Mouse (Mus musculus): ENCODE results near the gene Tspan5. TPM values are rescaled to one million over a fixed set of nuclear protein-coding genes. Genes with fewer than 3 reads are reported as not detected.

Tspan5 gene
- polyA plus RNA-seq, 1 experiment = 3.9 TPM

DNA sequence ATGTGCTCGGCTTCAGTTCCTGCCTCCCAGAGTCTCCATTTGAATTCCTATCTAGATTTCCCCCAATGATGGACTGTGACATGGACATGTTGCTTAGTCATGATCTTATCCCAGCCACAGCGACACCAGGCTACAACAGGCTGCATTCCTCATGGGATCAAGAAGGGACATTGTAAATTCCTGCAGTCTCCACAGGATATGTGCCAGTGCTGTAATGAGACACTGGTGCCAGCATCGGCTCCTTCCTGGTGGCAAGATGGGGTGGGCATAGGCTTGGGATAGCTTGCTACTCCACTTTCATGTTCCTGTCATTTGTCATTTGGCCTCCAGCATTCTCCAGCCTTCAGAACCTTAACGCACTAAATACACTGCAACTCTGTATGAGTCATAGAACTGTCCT is 175.0 kb downstream of the Tspan5 start:
- Histone ChIP-seq H3K4me3 (ENCODE audit: extremely low read depth, insufficient read depth, insufficient read length) (no peak overlapping the region), H3K36me3 (ENCODE audit: control insufficient read depth, insufficient read depth, low read length) (no peaks in the 10 kb centered on the region), H3K4me1 (ENCODE audit: control insufficient read depth, insufficient read depth, insufficient read length) (no peaks in the 10 kb centered on the region), H3K27ac (ENCODE audit: insufficient read depth, low read length) (no peak overlapping the region), H3K27me3 (ENCODE audit: control insufficient read depth, insufficient read depth, low read length) (no peaks in the 10 kb centered on the region)
- 85% methylated on average over 4 of the region's 4 CpGs for WGBS
- DNase-seq (ENCODE audit: low read depth in 1 of 2, low spot score in 2 of 2) = no peak
- TF ChIP-seq CTCF (IDR thresholded peaks at IDR 0.05; ENCODE audit: extremely low read depth, insufficient read depth, insufficient read length, insufficient replicate concordance) (no peak), POLR2A (IDR thresholded peaks at IDR 0.05; ENCODE audit: low read depth, low read length) (no peak)

- DNase-seq (ENCODE audit: low read depth in 1 of 2, low spot score in 2 of 2) = no peak
- no peaks in the 10 kb centered on the region for H3K36me3 ChIP-seq (ENCODE audit: control insufficient read depth, insufficient read depth, low read length)
These were observed 176.2 kb downstream of the Tspan5 start for GRCm38 (mm10) chr3:138918241-138918640.

GRCm38 (mm10) chr3:138926161-138926560 is 184.2 kb downstream of the Tspan5 start:
- H3K4me3 ChIP-seq (ENCODE audit: extremely low read depth, insufficient read depth, insufficient read length) = no peak overlapping the region
- WGBS = 94% methylated on average over 8 of the region's 8 CpGs
- H3K4me1 ChIP-seq (ENCODE audit: control insufficient read depth, insufficient read depth, insufficient read length) = no peaks in the 10 kb centered on the region
- H3K27ac ChIP-seq (ENCODE audit: insufficient read depth, low read length) = no peak overlapping the region
- H3K27me3 ChIP-seq (ENCODE audit: control insufficient read depth, insufficient read depth, low read length) = no peaks in the 10 kb centered on the region
- TF ChIP-seq POLR2A (IDR thresholded peaks at IDR 0.05; ENCODE audit: low read depth, low read length) (no peak), CTCF (IDR thresholded peaks at IDR 0.05; ENCODE audit: extremely low read depth, insufficient read depth, insufficient read length, insufficient replicate concordance) (no peak)
- peaks cover 15% of the 10 kb centered on the region for H3K36me3 ChIP-seq (ENCODE audit: control insufficient read depth, insufficient read depth, low read length)
- no peak for DNase-seq (ENCODE audit: low read depth in 1 of 2, low spot score in 2 of 2)

More at GRCm38 (mm10) chr3:138918241-138918640, 176.2 kb downstream of the Tspan5 start:
- H3K27me3 ChIP-seq (ENCODE audit: control insufficient read depth, insufficient read depth, low read length) = no peaks in the 10 kb centered on the region
- no peak for TF ChIP-seq POLR2A (IDR thresholded peaks at IDR 0.05; ENCODE audit: low read depth, low read length)
- no peak for TF ChIP-seq CTCF (IDR thresholded peaks at IDR 0.05; ENCODE audit: extremely low read depth, insufficient read depth, insufficient read length, insufficient replicate concordance)
- no peak overlapping the region for H3K27ac ChIP-seq (ENCODE audit: insufficient read depth, low read length)
- WGBS = 94% methylated on average over 4 of the region's 4 CpGs
- no peaks in the 10 kb centered on the region for H3K4me1 ChIP-seq (ENCODE audit: control insufficient read depth, insufficient read depth, insufficient read length)
- H3K4me3 ChIP-seq (ENCODE audit: extremely low read depth, insufficient read depth, insufficient read length) = no peak overlapping the region

- 89% methylated on average over 4 of the region's 4 CpGs for WGBS
- Histone ChIP-seq H3K4me1 (ENCODE audit: control insufficient read depth, insufficient read depth, insufficient read length) (no peaks in the 10 kb centered on the region), H3K27ac (ENCODE audit: insufficient read depth, low read length) (no peak overlapping the region), H3K4me3 (ENCODE audit: extremely low read depth, insufficient read depth, insufficient read length) (no peak overlapping the region), H3K27me3 (ENCODE audit: control insufficient read depth, insufficient read depth, low read length) (no peaks in the 10 kb centered on the region), H3K36me3 (ENCODE audit: control insufficient read depth, insufficient read depth, low read length) (peaks cover 15% of the 10 kb centered on the region)
- no peak for TF ChIP-seq POLR2A (IDR thresholded peaks at IDR 0.05; ENCODE audit: low read depth, low read length)
- DNase-seq (ENCODE audit: low read depth in 1 of 2, low spot score in 2 of 2) = no peak
These were observed 185.4 kb downstream of the Tspan5 start for GRCm38 (mm10) chr3:138927437-138927836.

DNA sequence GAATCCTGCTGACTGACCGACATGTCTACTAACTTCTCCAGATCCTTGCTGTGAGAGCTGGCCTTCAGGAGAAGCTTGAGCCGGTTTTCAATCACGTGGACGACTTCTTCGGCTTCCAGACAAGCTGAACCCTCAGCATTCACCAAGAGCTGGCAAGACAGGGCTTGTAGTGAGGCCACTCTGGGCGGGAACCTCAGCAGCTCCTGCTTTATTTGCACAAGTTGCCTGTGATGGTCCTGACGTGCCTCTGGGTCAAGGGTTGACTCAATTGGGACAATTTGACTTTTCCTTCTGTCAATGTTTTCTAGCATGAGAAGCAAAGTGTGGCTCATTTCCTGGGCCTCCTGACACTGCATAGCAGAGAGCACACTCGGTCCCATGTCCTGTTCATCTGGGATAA is 194.8 kb downstream of the Tspan5 start:
- TF ChIP-seq CTCF (IDR thresholded peaks at IDR 0.05; ENCODE audit: extremely low read depth, insufficient read depth, insufficient read length, insufficient replicate concordance) (no peak), POLR2A (IDR thresholded peaks at IDR 0.05; ENCODE audit: low read depth, low read length) (no peak)
- WGBS = 93% methylated on average over 8 of the region's 8 CpGs
- H3K4me3 ChIP-seq (ENCODE audit: extremely low read depth, insufficient read depth, insufficient read length) = no peak overlapping the region
- peaks cover 22% of the 10 kb centered on the region for H3K36me3 ChIP-seq (ENCODE audit: control insufficient read depth, insufficient read depth, low read length)
- H3K4me1 ChIP-seq (ENCODE audit: control insufficient read depth, insufficient read depth, insufficient read length) = no peaks in the 10 kb centered on the region
- no peaks in the 10 kb centered on the region for H3K27me3 ChIP-seq (ENCODE audit: control insufficient read depth, insufficient read depth, low read length)
- no peak overlapping the region for H3K27ac ChIP-seq (ENCODE audit: insufficient read depth, low read length)
- no peak for DNase-seq (ENCODE audit: low read depth in 1 of 2, low spot score in 2 of 2)

DNA sequence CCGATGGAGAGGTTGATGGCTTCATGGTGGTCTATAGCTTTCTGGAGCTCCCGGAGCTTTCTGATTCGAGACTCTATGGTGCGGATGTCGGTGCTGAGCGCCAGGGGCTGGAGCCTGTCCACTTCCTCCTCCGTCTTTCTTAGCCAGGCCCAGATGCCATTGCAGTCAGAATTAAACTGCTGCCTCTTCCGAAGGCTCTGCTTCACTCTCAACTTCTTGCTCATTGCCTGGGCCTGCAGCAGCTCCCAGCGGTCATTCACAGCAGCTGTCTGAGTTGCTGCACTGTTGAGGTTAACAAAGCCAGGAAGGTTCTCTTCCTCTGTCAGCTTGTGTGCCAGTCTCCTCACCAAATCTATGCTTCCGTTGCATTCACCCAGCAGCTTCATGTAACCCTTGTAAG is 195.2 kb downstream of the Tspan5 start:
- Histone ChIP-seq H3K4me3 (ENCODE audit: extremely low read depth, insufficient read depth, insufficient read length) (no peak overlapping the region), H3K27ac (ENCODE audit: insufficient read depth, low read length) (no peak overlapping the region), H3K4me1 (ENCODE audit: control insufficient read depth, insufficient read depth, insufficient read length) (no peaks in the 10 kb centered on the region), H3K36me3 (ENCODE audit: control insufficient read depth, insufficient read depth, low read length) (peaks cover 24% of the 10 kb centered on the region), H3K27me3 (ENCODE audit: control insufficient read depth, insufficient read depth, low read length) (no peaks in the 10 kb centered on the region)
- no peak for DNase-seq (ENCODE audit: low read depth in 1 of 2, low spot score in 2 of 2)
- 93% methylated on average over 10 of the region's 10 CpGs for WGBS
- TF ChIP-seq POLR2A (IDR thresholded peaks at IDR 0.05; ENCODE audit: low read depth, low read length) = no peak
- TF ChIP-seq CTCF (IDR thresholded peaks at IDR 0.05; ENCODE audit: extremely low read depth, insufficient read depth, insufficient read length, insufficient replicate concordance) = no peak

- 93% methylated on average over 9 of the region's 9 CpGs for WGBS
- no peak overlapping the region for H3K27ac ChIP-seq (ENCODE audit: insufficient read depth, low read length)
- H3K4me3 ChIP-seq (ENCODE audit: extremely low read depth, insufficient read depth, insufficient read length) = no peak overlapping the region
- H3K27me3 ChIP-seq (ENCODE audit: control insufficient read depth, insufficient read depth, low read length) = no peaks in the 10 kb centered on the region
- TF ChIP-seq POLR2A (IDR thresholded peaks at IDR 0.05; ENCODE audit: low read depth, low read length) (no peak), CTCF (IDR thresholded peaks at IDR 0.05; ENCODE audit: extremely low read depth, insufficient read depth, insufficient read length, insufficient replicate concordance) (no peak)
- no peak for DNase-seq (ENCODE audit: low read depth in 1 of 2, low spot score in 2 of 2)
- H3K36me3 ChIP-seq (ENCODE audit: control insufficient read depth, insufficient read depth, low read length) = peaks cover 37% of the 10 kb centered on the region
- H3K4me1 ChIP-seq (ENCODE audit: control insufficient read depth, insufficient read depth, insufficient read length) = no peaks in the 10 kb centered on the region
These were observed 199.6 kb downstream of the Tspan5 start for GRCm38 (mm10) chr3:138941604-138942003.
